Mouse (Mus musculus) liver, embryonic 12.5 days (tissue): ENCODE measurements around the gene Nbeal2. TPM values are rescaled to one million over a fixed set of nuclear protein-coding genes. Genes with fewer than 3 reads are reported as not detected.
"Not testable (repeated sequence)": the region's sequence is repeated elsewhere in the genome, so short reads cannot be mapped to it uniquely, and the experiment has no call there.

ENCODE experiments used
- ATAC-seq: fragments of 200-750 bp; cut with Nextera tagmentation; 2 replicates; pipeline ENCODE4 v1.8.0; 2017; ENCODE audit warnings: moderate number of reproducible peaks, mild to moderate bottlenecking, moderate library complexity
- H3K27ac ChIP-seq: fragments of 300-500 bp; sonication (generic); 2 replicates; pipeline ENCODE4 v1.5.1; 2016; ENCODE audit warnings: mild to moderate bottlenecking
- H3K27me3 ChIP-seq: fragments of 300-500 bp; sonication (generic); replicated peaks from 2 replicates; pipeline ENCODE4 v1.6.1; 2016; ENCODE audit warnings: mild to moderate bottlenecking, moderate library complexity
- H3K36me3 ChIP-seq: fragments of 300-500 bp; sonication (generic); 2 replicates; pipeline ENCODE4 v1.6.1; 2016; ENCODE audit warnings: mild to moderate bottlenecking, moderate library complexity
- H3K4me1 ChIP-seq: fragments of 300-500 bp; sonication (generic); 2 replicates; pipeline ENCODE4 v1.6.1; 2016
- H3K4me2 ChIP-seq: fragments of 300-500 bp; sonication (generic); 2 replicates; pipeline ENCODE4 v1.6.1; 2016; ENCODE audit warnings: mild to moderate bottlenecking, moderate library complexity
- H3K4me3 ChIP-seq: fragments of 300-500 bp; sonication (generic); 2 replicates; pipeline ENCODE4 v1.5.1; 2016; ENCODE audit warnings: mild to moderate bottlenecking, moderate library complexity
- H3K9ac ChIP-seq: fragments of 300-500 bp; sonication (generic); 2 replicates; pipeline ENCODE4 v1.6.1; 2016; ENCODE audit warnings: mild to moderate bottlenecking, moderate library complexity
- H3K9me3 ChIP-seq: fragments of 300-500 bp; sonication (generic); replicated peaks from 2 replicates; pipeline ENCODE4 v1.6.1; 2016; ENCODE audit warnings: mild to moderate bottlenecking, moderate library complexity
- WGBS: fragments of 180-500 bp; shearing (Covaris S2); methylation state at CpG from one replicate; pipeline ENCODE4 v1.1.7; 2016; ENCODE audit not compliant: insufficient replicate concordance; 5-methylcytosine and 5-hydroxymethylcytosine counted together
- polyA plus RNA-seq: library from polyadenylated mRNA; unstranded; fragments of >200 nt; fragmentation: Nextera tagmentation; extraction: Ambion mirVana; gene quantifications from 2 replicates; pipeline ENCODE4 v1.2.1, GENCODE M21; 2016

The Nbeal2 gene
- polyA plus RNA-seq, 1 experiment from 2014 or later = 4.7 TPM

GRCm38 (mm10) chr9:110685591-110685990 lies 31.6 kb upstream of the Nbeal2 start:
- ATAC-seq = no peak
- 39% methylated on average over 5 of the region's 5 CpGs for WGBS
- no peak overlapping the region for H3K4me3 ChIP-seq
- no peaks in the 10 kb centered on the region for H3K27me3 ChIP-seq
- no peaks in the 10 kb centered on the region for H3K36me3 ChIP-seq
- H3K4me2 ChIP-seq = 0 out of 2 replicates have a peak overlapping the region, but pooled peaks have one; percentile 3
- H3K4me1 ChIP-seq = peaks cover 74% of the 10 kb centered on the region
- no peaks in the 10 kb centered on the region for H3K9me3 ChIP-seq
- H3K27ac ChIP-seq = no peak overlapping the region
- H3K9ac ChIP-seq = no peak overlapping the region

DNA sequence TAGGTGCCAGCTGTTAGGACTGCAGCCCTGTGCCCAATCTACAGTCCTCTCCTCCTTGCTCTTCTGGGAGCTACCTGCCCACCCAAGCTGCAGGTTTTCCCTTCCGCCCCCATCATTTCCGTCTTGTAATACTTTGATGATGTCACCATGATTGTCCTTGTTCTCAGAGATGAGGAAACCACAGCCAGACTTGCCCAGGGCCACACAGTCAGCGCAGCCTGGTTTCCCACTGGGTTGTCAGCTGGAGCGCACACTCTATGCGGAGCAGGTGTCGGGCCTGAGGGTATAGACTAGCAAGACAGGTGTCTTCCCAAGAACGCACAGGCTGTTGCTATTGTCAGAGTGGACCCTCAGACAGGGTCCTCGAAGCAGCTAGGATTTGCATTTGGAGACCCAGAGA lies 31.2 kb upstream of the Nbeal2 start:
- no peak for ATAC-seq
- no peak overlapping the region for H3K27ac ChIP-seq
- no peaks in the 10 kb centered on the region for H3K27me3 ChIP-seq
- peaks cover 74% of the 10 kb centered on the region for H3K4me1 ChIP-seq
- no peak overlapping the region for H3K4me3 ChIP-seq
- H3K9ac ChIP-seq = no peak overlapping the region
- 64% methylated on average over 8 of the region's 8 CpGs for WGBS
- 0 out of 2 replicates have a peak, but pooled peaks cover under 1% of the 10 kb centered on the region for H3K36me3 ChIP-seq
- H3K4me2 ChIP-seq = no peak overlapping the region
- H3K9me3 ChIP-seq = no peaks in the 10 kb centered on the region

GRCm38 (mm10) chr9:110684100-110684831 lies 30.3 kb upstream of the Nbeal2 start:
- H3K4me2 ChIP-seq = no peak overlapping the region
- H3K27ac ChIP-seq = peak overlapping the region; percentile 1; the same call in 1 of the 2 replicates
- H3K4me3 ChIP-seq = no peak overlapping the region
- H3K4me1 ChIP-seq = peaks cover 65% of the 10 kb centered on the region
- no peaks in the 10 kb centered on the region for H3K9me3 ChIP-seq
- H3K36me3 ChIP-seq = 0 out of 2 replicates have a peak, but pooled peaks cover 2% of the 10 kb centered on the region
- no peak for ATAC-seq
- 69% methylated on average over 6 of the region's 6 CpGs for WGBS
- H3K27me3 ChIP-seq = no peaks in the 10 kb centered on the region
- H3K9ac ChIP-seq = no peak overlapping the region

DNA sequence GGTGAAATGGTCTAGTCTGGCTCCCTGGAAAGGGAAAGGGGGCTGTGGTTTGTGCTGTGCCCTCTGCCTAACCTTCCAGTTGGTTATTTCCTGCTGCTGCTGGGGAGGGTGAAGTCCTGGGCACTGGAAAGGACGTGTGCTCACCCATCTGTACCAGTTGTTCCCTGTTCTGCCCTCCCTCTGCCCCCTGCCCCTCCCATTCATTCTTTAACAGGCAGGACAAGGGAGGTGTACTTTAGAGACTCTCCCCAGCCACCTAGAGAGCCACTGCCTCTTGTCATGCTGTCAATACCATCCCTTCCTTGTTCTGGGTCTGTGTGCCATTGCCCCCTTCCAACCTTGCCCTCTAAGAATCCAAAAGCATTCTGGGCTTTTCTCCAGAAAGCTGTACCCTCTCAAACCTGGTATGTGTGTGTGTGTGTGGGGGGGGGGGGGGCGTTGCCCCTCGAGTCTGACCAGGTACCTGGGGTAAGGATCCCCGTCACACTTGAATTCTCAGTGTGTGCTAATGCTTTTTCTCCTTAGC lies 29.7 kb upstream of the Nbeal2 start:
- Histone ChIP-seq H3K9ac (no peak overlapping the region), H3K4me1 (peaks cover 67% of the 10 kb centered on the region), H3K27me3 (no peaks in the 10 kb centered on the region), H3K4me3 (no peak overlapping the region), H3K9me3 (no peaks in the 10 kb centered on the region), H3K27ac (no peak overlapping the region), H3K36me3 (0 out of 2 replicates have a peak, but pooled peaks cover 2% of the 10 kb centered on the region), H3K4me2 (no peak overlapping the region)
- WGBS = 64% methylated on average over 4 of the region's 4 CpGs
- ATAC-seq = no peak

GRCm38 (mm10) chr9:110682697-110683096 lies 28.7 kb upstream of the Nbeal2 start:
- not testable (repeated sequence) for H3K9ac ChIP-seq, H3K27ac ChIP-seq, ATAC-seq, H3K9me3 ChIP-seq, H3K4me2 ChIP-seq, H3K4me3 ChIP-seq, H3K36me3 ChIP-seq, H3K27me3 ChIP-seq
- 67% methylated on average over 3 of the region's 3 CpGs for WGBS
- H3K4me1 ChIP-seq = peaks cover 75% of the 10 kb centered on the region

GRCm38 (mm10) chr9:110682255-110682654 lies 28.3 kb upstream of the Nbeal2 start:
- Histone ChIP-seq H3K4me3 (no peak overlapping the region), H3K27ac (no peak overlapping the region), H3K4me2 (no peak overlapping the region), H3K9ac (no peak overlapping the region), H3K27me3 (no peaks in the 10 kb centered on the region), H3K36me3 (0 out of 2 replicates have a peak, but pooled peaks cover 2% of the 10 kb centered on the region), H3K9me3 (no peaks in the 10 kb centered on the region), H3K4me1 (peaks cover 79% of the 10 kb centered on the region)
- WGBS = 68% methylated on average over 5 of the region's 5 CpGs
- ATAC-seq = no peak

- 83% methylated on average over 9 of the region's 9 CpGs for WGBS
- H3K4me2 ChIP-seq = no peak overlapping the region
- no peaks in the 10 kb centered on the region for H3K9me3 ChIP-seq
- H3K9ac ChIP-seq = no peak overlapping the region
- no peak for ATAC-seq
- no peak overlapping the region for H3K4me3 ChIP-seq
- H3K27me3 ChIP-seq = no peaks in the 10 kb centered on the region
- no peak overlapping the region for H3K27ac ChIP-seq
- H3K4me1 ChIP-seq = peaks cover 80% of the 10 kb centered on the region
- 0 out of 2 replicates have a peak, but pooled peaks cover 2% of the 10 kb centered on the region for H3K36me3 ChIP-seq
Measured at GRCm38 (mm10) chr9:110681817-110682216, 27.9 kb upstream of the Nbeal2 start.

GRCm38 (mm10) chr9:110680736-110681507 lies 27.0 kb upstream of the Nbeal2 start:
- Histone ChIP-seq H3K4me3 (no peak overlapping the region), H3K27me3 (no peaks in the 10 kb centered on the region), H3K36me3 (0 out of 2 replicates have a peak, but pooled peaks cover 2% of the 10 kb centered on the region), H3K9me3 (no peaks in the 10 kb centered on the region), H3K9ac (no peak overlapping the region), H3K27ac (no peak overlapping the region), H3K4me1 (peaks cover 80% of the 10 kb centered on the region), H3K4me2 (no peak overlapping the region)
- no peak for ATAC-seq
- WGBS = 47% methylated on average over 7 of the region's 7 CpGs

- 69% methylated on average over 5 of the region's 5 CpGs for WGBS
- H3K4me1 ChIP-seq = peaks cover 77% of the 10 kb centered on the region
- H3K27me3 ChIP-seq = no peaks in the 10 kb centered on the region
- no peak overlapping the region for H3K4me3 ChIP-seq
- H3K27ac ChIP-seq = no peak overlapping the region
- H3K36me3 ChIP-seq = 0 out of 2 replicates have a peak, but pooled peaks cover 2% of the 10 kb centered on the region
- H3K9me3 ChIP-seq = no peaks in the 10 kb centered on the region
- no peak overlapping the region for H3K9ac ChIP-seq
- no peak for ATAC-seq
- no peak overlapping the region for H3K4me2 ChIP-seq
Measured at GRCm38 (mm10) chr9:110678886-110679285, 24.9 kb upstream of the Nbeal2 start.

DNA sequence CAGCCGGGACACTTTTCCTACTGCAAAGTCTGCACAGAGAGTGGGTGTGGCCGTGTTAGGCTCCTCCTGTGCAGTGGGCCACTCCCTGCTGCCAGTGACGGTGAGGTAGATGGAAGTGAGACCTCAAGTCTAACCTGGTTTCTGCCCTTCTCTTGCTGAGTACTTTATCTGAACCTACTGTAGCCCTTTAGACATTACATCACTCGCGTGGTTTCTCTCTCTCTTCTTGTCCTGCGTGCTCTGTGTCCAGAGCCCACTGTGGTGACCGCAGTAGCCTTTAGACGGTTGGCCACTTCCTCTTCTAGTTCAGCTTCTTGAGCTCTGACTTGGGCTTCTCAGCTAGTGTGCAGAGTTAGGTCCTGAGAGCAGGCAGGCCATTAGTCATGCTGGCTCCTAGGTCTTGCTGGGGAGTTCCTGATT lies 22.5 kb upstream of the Nbeal2 start:
- ATAC-seq = peak; percentile 76
- Histone ChIP-seq H3K9me3 (no peaks in the 10 kb centered on the region), H3K9ac (peak overlapping the region; percentile 30; the same call in 1 of the 2 replicates), H3K36me3 (0 out of 2 replicates have a peak, but pooled peaks cover 2% of the 10 kb centered on the region), H3K4me2 (peak overlapping the region; percentile 33), H3K4me3 (peak overlapping the region; percentile 3; the same call in 1 of the 2 replicates), H3K4me1 (peaks cover 79% of the 10 kb centered on the region), H3K27me3 (peaks cover 13% of the 10 kb centered on the region; the same call in 1 of the 2 replicates), H3K27ac (peak overlapping the region; percentile 41; the same call in 1 of the 2 replicates)
- 23% methylated on average over 8 of the region's 8 CpGs for WGBS

DNA sequence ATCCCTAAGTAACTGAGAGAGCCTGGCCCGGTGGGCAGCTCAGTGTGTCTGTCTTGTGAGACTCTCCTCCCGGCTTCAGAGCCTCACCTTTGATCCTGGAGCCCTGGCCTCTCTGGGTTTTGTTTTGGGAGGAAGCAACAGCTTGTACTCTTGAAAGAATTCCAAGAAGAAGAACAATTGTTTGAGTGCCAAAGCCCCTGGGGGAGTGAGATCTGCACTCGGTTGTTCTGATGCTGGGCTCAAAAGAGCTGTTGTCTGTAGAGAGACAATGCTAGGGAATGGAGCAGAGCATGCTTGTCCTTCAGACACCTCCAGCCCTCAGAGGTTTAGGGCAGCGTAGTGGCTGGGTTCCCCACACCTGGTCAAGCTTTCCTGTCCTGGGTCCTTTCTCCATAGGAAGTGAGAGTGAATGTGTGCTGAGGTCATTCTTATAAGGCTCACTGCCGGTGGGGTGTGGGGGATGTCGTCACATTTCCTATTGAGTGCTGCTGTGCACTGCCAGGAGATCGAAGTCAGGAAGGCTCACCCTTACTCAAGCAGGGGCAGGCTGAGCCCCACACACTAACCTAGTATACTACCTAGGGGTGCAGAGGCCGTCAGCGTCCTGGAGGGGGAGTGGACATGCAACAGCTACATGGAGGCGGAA lies 19.3 kb upstream of the Nbeal2 start:
- 53% methylated on average over 10 of the region's 10 CpGs for WGBS
- no peak overlapping the region for H3K4me2 ChIP-seq
- H3K27me3 ChIP-seq = peaks cover 27% of the 10 kb centered on the region
- no peak overlapping the region for H3K4me3 ChIP-seq
- no peaks in the 10 kb centered on the region for H3K36me3 ChIP-seq
- no peaks in the 10 kb centered on the region for H3K9me3 ChIP-seq
- no peak for ATAC-seq
- peaks cover 96% of the 10 kb centered on the region for H3K4me1 ChIP-seq
- 0 out of 2 replicates have a peak overlapping the region, but pooled peaks have one; percentile 8 for H3K27ac ChIP-seq
- no peak overlapping the region for H3K9ac ChIP-seq
